Mouse (Mus musculus) forebrain, embryonic 13.5 days (tissue): Measurements from ENCODE around the gene Sox11. TPM values are rescaled to one million over a fixed set of nuclear protein-coding genes. Genes with fewer than 3 reads are reported as not detected.
A peak's percentile ranks its signal among the peaks of the same experiment; 100 is the strongest.

ENCODE experiments used
- ATAC-seq: fragments of 200-750 bp; cut with Nextera tagmentation; 2 replicates; pipeline ENCODE4 v1.8.0; 2017
- H3K27ac ChIP-seq: fragments of 300-500 bp; sonication (generic); 2 replicates; pipeline ENCODE4 v1.5.1; 2015; ENCODE audit warnings: inconsistent platforms, mild to moderate bottlenecking, moderate library complexity
- H3K27me3 ChIP-seq: fragments of 300-500 bp; sonication (generic); 2 replicates; pipeline ENCODE4 v1.6.1; 2015; ENCODE audit warnings: mild to moderate bottlenecking, inconsistent platforms
- H3K36me3 ChIP-seq: fragments of 300-500 bp; sonication (generic); 2 replicates; pipeline ENCODE4 v1.6.1; 2015; ENCODE audit warnings: mild to moderate bottlenecking, inconsistent platforms; ENCODE audit not compliant: poor library complexity, severe bottlenecking
- H3K4me1 ChIP-seq: fragments of 300-500 bp; sonication (generic); 2 replicates; pipeline ENCODE4 v1.6.1; 2015; ENCODE audit warnings: inconsistent platforms
- H3K4me2 ChIP-seq: fragments of 300-500 bp; sonication (generic); 2 replicates; pipeline ENCODE4 v1.6.1; 2015; ENCODE audit warnings: inconsistent platforms, mild to moderate bottlenecking, moderate library complexity
- H3K4me3 ChIP-seq: fragments of 300-500 bp; sonication (generic); 2 replicates; pipeline ENCODE4 v1.5.1; 2015; ENCODE audit warnings: mild to moderate bottlenecking, inconsistent platforms
- H3K9ac ChIP-seq: fragments of 300-500 bp; sonication (generic); 2 replicates; pipeline ENCODE4 v1.6.1; 2015; ENCODE audit warnings: mild to moderate bottlenecking, inconsistent platforms
- H3K9me3 ChIP-seq: fragments of 300-500 bp; sonication (generic); replicated peaks from 2 replicates; pipeline ENCODE4 v1.6.1; 2016; ENCODE audit warnings: inconsistent platforms
- WGBS: fragments of 180-500 bp; shearing (Covaris S2); methylation state at CpG from one replicate; pipeline ENCODE4 v1.1.7; 2015; 5-methylcytosine and 5-hydroxymethylcytosine counted together
- polyA plus RNA-seq: library from polyadenylated mRNA; unstranded; fragments of >200 nt; fragmentation: Nextera tagmentation; extraction: Ambion mirVana; gene quantifications from 2 replicates; pipeline ENCODE4 v1.2.1, GENCODE M21; 2015

The Sox11 gene
- polyA plus RNA-seq, 1 experiment from 2014 or later = 970 TPM

GRCm38 (mm10) chr12:27335356-27336055, 6.9 kb downstream of the Sox11 start:
- H3K9ac ChIP-seq = peak overlapping the region; percentile 100
- no peaks in the 10 kb centered on the region for H3K27me3 ChIP-seq
- peaks cover 27% of the 10 kb centered on the region for H3K4me1 ChIP-seq
- H3K36me3 ChIP-seq = peaks cover 45% of the 10 kb centered on the region
- H3K4me2 ChIP-seq = peak overlapping the region; percentile 85
- no peaks in the 10 kb centered on the region for H3K9me3 ChIP-seq
- ATAC-seq = peak; percentile 50
- H3K27ac ChIP-seq = peak overlapping the region; percentile 98
- 42% methylated on average over 11 of the region's 11 CpGs for WGBS
- H3K4me3 ChIP-seq = peak overlapping the region; percentile 100

GRCm38 (mm10) chr12:27333590-27333989, 8.8 kb downstream of the Sox11 start:
- Histone ChIP-seq H3K36me3 (peaks cover 36% of the 10 kb centered on the region), H3K27me3 (no peaks in the 10 kb centered on the region), H3K4me1 (peaks cover 27% of the 10 kb centered on the region), H3K4me2 (no peak overlapping the region), H3K27ac (peak overlapping the region; percentile 74), H3K9ac (no peak overlapping the region), H3K9me3 (no peaks in the 10 kb centered on the region), H3K4me3 (no peak overlapping the region)
- WGBS = 84% methylated on average over 3 of the region's 3 CpGs
- ATAC-seq = peak; percentile 48

- Histone ChIP-seq H3K27ac (no peak overlapping the region), H3K36me3 (no peaks in the 10 kb centered on the region; the same call in 1 of the 2 replicates), H3K27me3 (no peaks in the 10 kb centered on the region), H3K9ac (no peak overlapping the region), H3K9me3 (no peaks in the 10 kb centered on the region), H3K4me3 (no peak overlapping the region), H3K4me2 (no peak overlapping the region), H3K4me1 (0 out of 2 replicates have a peak, but pooled peaks cover 4% of the 10 kb centered on the region)
- no peak for ATAC-seq
- WGBS = 58% methylated on average over 1 of the region's 1 CpGs
Measured at GRCm38 (mm10) chr12:27323423-27323822, 19.0 kb downstream of the Sox11 start.

GRCm38 (mm10) chr12:27320705-27321104, 21.7 kb downstream of the Sox11 start:
- Histone ChIP-seq H3K27ac (no peak overlapping the region), H3K27me3 (no peaks in the 10 kb centered on the region), H3K4me1 (0 out of 2 replicates have a peak, but pooled peaks cover 4% of the 10 kb centered on the region), H3K4me3 (no peak overlapping the region), H3K9ac (no peak overlapping the region), H3K4me2 (no peak overlapping the region), H3K36me3 (no peaks in the 10 kb centered on the region; the same call in 1 of the 2 replicates), H3K9me3 (no peaks in the 10 kb centered on the region)
- ATAC-seq = no peak

- no peak overlapping the region for H3K27ac ChIP-seq
- peaks cover 14% of the 10 kb centered on the region for H3K4me1 ChIP-seq
- no peak overlapping the region for H3K4me3 ChIP-seq
- 91% methylated on average over 8 of the region's 8 CpGs for WGBS
- H3K27me3 ChIP-seq = no peaks in the 10 kb centered on the region
- no peaks in the 10 kb centered on the region for H3K9me3 ChIP-seq
- no peaks in the 10 kb centered on the region for H3K36me3 ChIP-seq
- no peak overlapping the region for H3K9ac ChIP-seq
- no peak for ATAC-seq
- H3K4me2 ChIP-seq = no peak overlapping the region
Measured at GRCm38 (mm10) chr12:27312985-27313384, 29.4 kb downstream of the Sox11 start.

GRCm38 (mm10) chr12:27311854-27312466, 30.4 kb downstream of the Sox11 start:
- H3K36me3 ChIP-seq = no peaks in the 10 kb centered on the region
- H3K9me3 ChIP-seq = no peaks in the 10 kb centered on the region
- no peak overlapping the region for H3K4me3 ChIP-seq
- H3K27me3 ChIP-seq = no peaks in the 10 kb centered on the region
- no peak for ATAC-seq
- peaks cover 14% of the 10 kb centered on the region for H3K4me1 ChIP-seq
- H3K9ac ChIP-seq = no peak overlapping the region
- 13% methylated on average over 9 of the region's 9 CpGs for WGBS
- H3K4me2 ChIP-seq = no peak overlapping the region
- H3K27ac ChIP-seq = no peak overlapping the region

- H3K9ac ChIP-seq = no peak overlapping the region
- no peak overlapping the region for H3K4me3 ChIP-seq
- H3K9me3 ChIP-seq = no peaks in the 10 kb centered on the region
- ATAC-seq = no peak
- no peak overlapping the region for H3K4me2 ChIP-seq
- H3K27me3 ChIP-seq = no peaks in the 10 kb centered on the region
- 36% methylated on average over 5 of the region's 5 CpGs for WGBS
- H3K36me3 ChIP-seq = no peaks in the 10 kb centered on the region
- H3K4me1 ChIP-seq = peaks cover 14% of the 10 kb centered on the region
- no peak overlapping the region for H3K27ac ChIP-seq
Measured at GRCm38 (mm10) chr12:27311316-27311832, 31.0 kb downstream of the Sox11 start.

- Histone ChIP-seq H3K9ac (no peak overlapping the region), H3K4me1 (peaks cover 14% of the 10 kb centered on the region), H3K4me2 (no peak overlapping the region), H3K36me3 (no peaks in the 10 kb centered on the region), H3K27ac (no peak overlapping the region), H3K27me3 (no peaks in the 10 kb centered on the region), H3K9me3 (no peaks in the 10 kb centered on the region), H3K4me3 (no peak overlapping the region)
- 83% methylated on average over 13 of the region's 13 CpGs for WGBS
- ATAC-seq = no peak
Measured at GRCm38 (mm10) chr12:27310703-27311102, 31.7 kb downstream of the Sox11 start.

GRCm38 (mm10) chr12:27309969-27310368, 32.4 kb downstream of the Sox11 start:
- ATAC-seq = no peak

GRCm38 (mm10) chr12:27304713-27305437, 37.5 kb downstream of the Sox11 start:
- Histone ChIP-seq H3K36me3 (no peaks in the 10 kb centered on the region), H3K27ac (no peak overlapping the region), H3K9ac (no peak overlapping the region), H3K4me1 (no peaks in the 10 kb centered on the region), H3K4me3 (no peak overlapping the region), H3K4me2 (no peak overlapping the region), H3K9me3 (no peaks in the 10 kb centered on the region), H3K27me3 (no peaks in the 10 kb centered on the region)
- no peak for ATAC-seq
- 70% methylated on average over 2 of the region's 2 CpGs for WGBS

More at GRCm38 (mm10) chr12:27309969-27310368, 32.4 kb downstream of the Sox11 start:
- Histone ChIP-seq H3K9me3 (no peaks in the 10 kb centered on the region), H3K36me3 (no peaks in the 10 kb centered on the region), H3K4me2 (no peak overlapping the region), H3K9ac (no peak overlapping the region), H3K4me1 (peaks cover 14% of the 10 kb centered on the region), H3K4me3 (no peak overlapping the region), H3K27ac (no peak overlapping the region), H3K27me3 (no peaks in the 10 kb centered on the region)
- 89% methylated on average over 6 of the region's 6 CpGs for WGBS

GRCm38 (mm10) chr12:27303190-27303589, 39.2 kb downstream of the Sox11 start:
- Histone ChIP-seq H3K27me3 (no peaks in the 10 kb centered on the region), H3K4me1 (0 out of 2 replicates have a peak, but pooled peaks cover 7% of the 10 kb centered on the region), H3K36me3 (no peaks in the 10 kb centered on the region), H3K4me2 (no peak overlapping the region), H3K4me3 (no peak overlapping the region), H3K9ac (no peak overlapping the region), H3K9me3 (no peaks in the 10 kb centered on the region), H3K27ac (no peak overlapping the region)
- no peak for ATAC-seq
- WGBS = 86% methylated on average over 6 of the region's 6 CpGs

- H3K4me2 ChIP-seq = no peak overlapping the region
- H3K9me3 ChIP-seq = no peaks in the 10 kb centered on the region
- no peak for ATAC-seq
- no peak overlapping the region for H3K9ac ChIP-seq
- no peak overlapping the region for H3K27ac ChIP-seq
- 65% methylated on average over 3 of the region's 3 CpGs for WGBS
- H3K4me3 ChIP-seq = no peak overlapping the region
- H3K27me3 ChIP-seq = no peaks in the 10 kb centered on the region
- H3K36me3 ChIP-seq = no peaks in the 10 kb centered on the region
- H3K4me1 ChIP-seq = peaks cover 13% of the 10 kb centered on the region; the same call in 1 of the 2 replicates
Measured at GRCm38 (mm10) chr12:27298721-27299120, 43.7 kb downstream of the Sox11 start.
